Mouse (Mus musculus) small intestine, adult 2 months (tissue): ENCODE measurements around the gene Cda.

Source experiments
- CTCF ChIP-seq: fragments of 200-500 bp; IDR thresholded peaks from 2 replicates; pipeline ENCODE4 v1.5.1; 2012; ENCODE audit warnings: low read depth, mild to moderate bottlenecking, control low read depth, inconsistent platforms, low read length, moderate library complexity, mixed read lengths; ENCODE audit not compliant: insufficient replicate concordance, insufficient read length; ENCODE audit errors: extremely low read depth
- POLR2A ChIP-seq: fragments of 200-500 bp; IDR thresholded peaks from 2 replicates; pipeline ENCODE4 v1.6.1; 2012; ENCODE audit warnings: low read depth, mild to moderate bottlenecking, control low read depth, inconsistent platforms, low read length, moderate library complexity

DNA sequence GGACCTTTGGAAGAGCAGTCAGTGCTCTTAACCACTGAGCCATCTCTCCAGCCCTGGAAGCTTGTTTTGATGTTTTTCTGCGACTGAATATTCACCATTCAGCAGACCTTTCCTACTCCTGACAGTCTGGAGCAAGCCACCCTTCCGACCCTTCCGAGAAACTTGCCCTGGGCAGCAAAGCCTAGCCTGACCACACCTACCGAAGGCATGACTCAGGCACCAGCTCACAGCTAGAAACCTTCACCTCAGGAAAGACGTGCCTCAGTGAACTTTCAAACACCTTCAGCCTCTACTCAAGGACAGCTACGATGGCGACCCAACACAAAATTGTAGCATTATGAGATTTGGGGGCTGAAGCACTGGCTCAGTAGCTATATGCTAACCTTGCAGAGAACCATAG lies 4.9 kb downstream of the Cda start:
- TF ChIP-seq CTCF (no peak), POLR2A (no peak)
